In genomic region chr1:188865881-188866280, GRCm38 (mm10) we compare ENCODE assay signal across 12 mouse cellular contexts.
DNase-seq lines count a peak whose midpoint lies in the region; ATAC-seq and TF ChIP-seq lines count a peak whose summit lies in the region.
"Had no signal": no experiment of that assay in that cellular context is flagged by ENCODE, and none has a peak within 500 bp of the region (broad histone marks: within the 10 kb centered on the region; RNA-seq: fewer than 3 reads in every experiment).

No protein-coding gene starts in this region.

- no peaks in the 10 kb centered on the region for H3K9me3 ChIP-seq in embryonic facial prominence, embryonic 11.5 days (replicated peaks; ENCODE audit: control insufficient read depth, low read length)
- H3K9me3 ChIP-seq in embryonic facial prominence, embryonic 10.5 days, result no peaks in the 10 kb centered on the region
- no peaks in the 10 kb centered on the region for H3K9me3 ChIP-seq in hindbrain, embryonic 15.5 days
- no peaks in the 10 kb centered on the region for H3K9me3 ChIP-seq in hindbrain, embryonic 11.5 days (ENCODE audit: control insufficient read depth, low read length)
- no peaks in the 10 kb centered on the region for H3K9me3 ChIP-seq in stomach, embryonic 15.5 days
- H3K9me3 ChIP-seq in stomach, postnatal 0 days (ENCODE audit: control insufficient read depth, low read length), result no peaks in the 10 kb centered on the region

- no peak for TF ChIP-seq CTCF in stomach, postnatal 0 days (IDR thresholded peaks at IDR 0.05; ENCODE audit: low read depth)

- no peaks in the 10 kb centered on the region for H3K4me1 ChIP-seq in embryonic facial prominence, embryonic 11.5 days (ENCODE audit: control insufficient read depth, insufficient read depth, low read length)
- peaks cover 10% of the 10 kb centered on the region for H3K4me1 ChIP-seq in embryonic facial prominence, embryonic 10.5 days
- H3K4me1 ChIP-seq in hindbrain, embryonic 15.5 days (replicated peaks), result peaks cover 5% of the 10 kb centered on the region
- H3K4me1 ChIP-seq in hindbrain, embryonic 11.5 days (replicated peaks; ENCODE audit: control insufficient read depth, insufficient read depth, low read length), result no peaks in the 10 kb centered on the region
- H3K4me1 ChIP-seq in stomach, embryonic 15.5 days, result 0 out of 2 replicates have a peak, but pooled peaks cover 2% of the 10 kb centered on the region
- no peaks in the 10 kb centered on the region for H3K4me1 ChIP-seq in stomach, postnatal 0 days (replicated peaks; ENCODE audit: control insufficient read depth, insufficient read depth)
- H3K4me1 ChIP-seq: megakaryocyte, embryonic 14.5 days had no signal

- TF ChIP-seq EP300 in stomach, postnatal 0 days (optimal IDR thresholded peaks at IDR 0.05), result no peak

- no peak for ATAC-seq in embryonic facial prominence, embryonic 11.5 days (replicated peaks; ENCODE audit: insufficient number of reproducible peaks, low FRiP score, low TSS enrichment, low read depth)
- no peak for ATAC-seq in hindbrain, embryonic 15.5 days (ENCODE audit: low FRiP score, low read depth)
- no peak for ATAC-seq in hindbrain, embryonic 11.5 days (ENCODE audit: low FRiP score)
- ATAC-seq in stomach, embryonic 15.5 days (ENCODE audit: insufficient read depth, low FRiP score, low read depth), result no peak
- ATAC-seq in stomach, postnatal 0 days (ENCODE audit: low FRiP score, low TSS enrichment), result no peak
- ATAC-seq: hindbrain, postnatal 0 days had no signal

- no peak overlapping the region for H3K4me2 ChIP-seq in embryonic facial prominence, embryonic 11.5 days (ENCODE audit: low read depth, low read length)
- 0 out of 2 replicates have a peak overlapping the region, but pooled peaks have one; percentile 16 for H3K4me2 ChIP-seq in hindbrain, embryonic 15.5 days
- H3K4me2 ChIP-seq in hindbrain, embryonic 11.5 days (replicated peaks; ENCODE audit: low read depth, low read length), result no peak overlapping the region
- 0 out of 2 replicates have a peak overlapping the region, but pooled peaks have one; percentile 10 for H3K4me2 ChIP-seq in stomach, embryonic 15.5 days
- H3K4me2 ChIP-seq in stomach, postnatal 0 days (replicated peaks; ENCODE audit: low read depth), result no peak overlapping the region

- no peak overlapping the region for H3K27ac ChIP-seq in embryonic facial prominence, embryonic 11.5 days (replicated peaks; ENCODE audit: low read depth, low read length)
- no peak overlapping the region for H3K27ac ChIP-seq in embryonic facial prominence, embryonic 10.5 days (replicated peaks)
- H3K27ac ChIP-seq in hindbrain, embryonic 15.5 days (replicated peaks), result no peak overlapping the region
- no peak overlapping the region for H3K27ac ChIP-seq in hindbrain, embryonic 11.5 days (ENCODE audit: low read depth, low read length)
- no peak overlapping the region for H3K27ac ChIP-seq in stomach, embryonic 15.5 days
- H3K27ac ChIP-seq in stomach, postnatal 0 days (replicated peaks), result no peak overlapping the region
- H3K27ac ChIP-seq: hindbrain, postnatal 0 days had no signal

- peak; percentile 38 for DNase-seq in embryonic facial prominence, embryonic 11.5 days (ENCODE audit: low spot score)
- DNase-seq in embryonic facial prominence, embryonic 10.5 days (ENCODE audit: low spot score), result no peak
- DNase-seq in hindbrain, embryonic 11.5 days (ENCODE audit: low spot score), result no peak
- DNase-seq in stomach, postnatal 0 days (ENCODE audit: low spot score), result no peak
- DNase-seq in spleen, postnatal 4 days (ENCODE audit: low spot score in 2 of 2), result no peak
- DNase-seq in thymus, postnatal 0 days (ENCODE audit: low spot score), result no peak
- DNase-seq: cerebellum, postnatal 36 days; gastrocnemius, postnatal 25 days had no signal

- H3K4me3 ChIP-seq in embryonic facial prominence, embryonic 11.5 days (ENCODE audit: low read depth, low read length), result no peak overlapping the region
- no peak overlapping the region for H3K4me3 ChIP-seq in embryonic facial prominence, embryonic 10.5 days
- no peak overlapping the region for H3K4me3 ChIP-seq in hindbrain, embryonic 15.5 days
- H3K4me3 ChIP-seq in hindbrain, embryonic 11.5 days (ENCODE audit: low read depth, low read length), result no peak overlapping the region
- no peak overlapping the region for H3K4me3 ChIP-seq in stomach, embryonic 15.5 days (replicated peaks)
- H3K4me3 ChIP-seq in stomach, postnatal 0 days (ENCODE audit: low read depth, low read length), result no peak overlapping the region
- H3K4me3 ChIP-seq: megakaryocyte, embryonic 14.5 days had no signal

- H3K27me3 ChIP-seq in embryonic facial prominence, embryonic 11.5 days (ENCODE audit: control insufficient read depth, insufficient read depth, low read length), result no peaks in the 10 kb centered on the region
- H3K27me3 ChIP-seq in embryonic facial prominence, embryonic 10.5 days (replicated peaks; ENCODE audit: low read depth, poor library complexity, severe bottlenecking), result no peaks in the 10 kb centered on the region
- H3K27me3 ChIP-seq in hindbrain, embryonic 15.5 days, result no peaks in the 10 kb centered on the region
- H3K27me3 ChIP-seq in hindbrain, embryonic 11.5 days (ENCODE audit: control insufficient read depth, insufficient read depth, low read length), result no peaks in the 10 kb centered on the region
- no peaks in the 10 kb centered on the region for H3K27me3 ChIP-seq in stomach, embryonic 15.5 days (replicated peaks)
- H3K27me3 ChIP-seq in stomach, postnatal 0 days (ENCODE audit: control insufficient read depth, insufficient read depth, low read length), result no peaks in the 10 kb centered on the region
- H3K27me3 ChIP-seq: megakaryocyte, embryonic 14.5 days had no signal

- 45% methylated on average over 5 of the region's 5 CpGs for WGBS in embryonic facial prominence, embryonic 11.5 days
- WGBS in embryonic facial prominence, embryonic 10.5 days, result 58% methylated on average over 5 of the region's 5 CpGs
- WGBS in hindbrain, embryonic 15.5 days, result 39% methylated on average over 5 of the region's 5 CpGs
- WGBS in hindbrain, embryonic 11.5 days, result 63% methylated on average over 5 of the region's 5 CpGs
- 39% methylated on average over 5 of the region's 5 CpGs for WGBS in stomach, embryonic 15.5 days
- WGBS in stomach, postnatal 0 days, result 33% methylated on average over 5 of the region's 5 CpGs

- no peak overlapping the region for H3K9ac ChIP-seq in embryonic facial prominence, embryonic 11.5 days (replicated peaks; ENCODE audit: low read length)
- no peak overlapping the region for H3K9ac ChIP-seq in hindbrain, embryonic 15.5 days
- no peak overlapping the region for H3K9ac ChIP-seq in hindbrain, embryonic 11.5 days (ENCODE audit: low read depth, low read length)
- no peak overlapping the region for H3K9ac ChIP-seq in stomach, embryonic 15.5 days
- H3K9ac ChIP-seq in stomach, postnatal 0 days (ENCODE audit: low read length), result no peak overlapping the region

- no peaks in the 10 kb centered on the region for H3K36me3 ChIP-seq in embryonic facial prominence, embryonic 11.5 days (replicated peaks; ENCODE audit: control insufficient read depth, insufficient read depth, low read depth, low read length)
- H3K36me3 ChIP-seq in embryonic facial prominence, embryonic 10.5 days (replicated peaks), result no peaks in the 10 kb centered on the region
- no peaks in the 10 kb centered on the region for H3K36me3 ChIP-seq in hindbrain, embryonic 15.5 days
- H3K36me3 ChIP-seq in hindbrain, embryonic 11.5 days (ENCODE audit: control insufficient read depth, insufficient read depth, low read length), result no peaks in the 10 kb centered on the region
- no peaks in the 10 kb centered on the region for H3K36me3 ChIP-seq in stomach, embryonic 15.5 days
- no peaks in the 10 kb centered on the region for H3K36me3 ChIP-seq in stomach, postnatal 0 days (ENCODE audit: control insufficient read depth, insufficient read depth, low read length)

Comparison
In these comparisons a context has a peak if more than half of its experiments do, and no peak if none do; other contexts are left out.
1. H3K4me2 ChIP-seq: peak in hindbrain, embryonic 15.5 days (single experiment) and stomach, embryonic 15.5 days (single experiment); none in embryonic facial prominence, embryonic 11.5 days (single experiment), hindbrain, embryonic 11.5 days (single experiment) and stomach, postnatal 0 days (single experiment).